Mouse (Mus musculus) limb, embryonic 11.5 days (tissue): Measurements from ENCODE around the gene Gm21954. TPM values are rescaled to one million over a fixed set of nuclear protein-coding genes. Genes with fewer than 3 reads are reported as not detected.

Experiments used
- ATAC-seq: fragments of 200-750 bp; cut with Nextera tagmentation; 2 replicates; pipeline ENCODE4 v1.8.0; 2017; ENCODE audit warnings: low read depth; ENCODE audit not compliant: insufficient number of reproducible peaks, low FRiP score, low TSS enrichment
- DNase-seq: peaks from one replicate; pipeline ENCODE4 v3.0.0-alpha.2; 2015; ENCODE audit warnings: low spot score
- H3K27ac ChIP-seq: fragments of 300-500 bp; sonication (generic); replicated peaks from 2 replicates; pipeline ENCODE4 v1.5.1; 2014; ENCODE audit warnings: low read depth, mild to moderate bottlenecking, low read length
- H3K27me3 ChIP-seq: fragments of 300-500 bp; sonication (generic); 2 replicates; pipeline ENCODE4 v1.6.1; 2014; ENCODE audit warnings: mild to moderate bottlenecking, low read length, mixed read lengths; ENCODE audit not compliant: control insufficient read depth, insufficient read depth
- H3K36me3 ChIP-seq: fragments of 300-500 bp; sonication (generic); 2 replicates; pipeline ENCODE4 v1.6.1; 2014; ENCODE audit warnings: mild to moderate bottlenecking, low read length, moderate library complexity, mixed read lengths; ENCODE audit not compliant: control insufficient read depth, insufficient read depth
- H3K4me1 ChIP-seq: fragments of 300-500 bp; sonication (generic); 2 replicates; pipeline ENCODE4 v1.6.1; 2014; ENCODE audit warnings: low read length, mixed read lengths; ENCODE audit not compliant: control insufficient read depth, insufficient read depth
- H3K4me2 ChIP-seq: fragments of 300-500 bp; sonication (generic); 2 replicates; pipeline ENCODE4 v1.6.1; 2014; ENCODE audit warnings: low read depth, mild to moderate bottlenecking, moderate library complexity; ENCODE audit not compliant: severe bottlenecking
- H3K4me3 ChIP-seq: fragments of 300-500 bp; sonication (generic); 2 replicates; pipeline ENCODE4 v1.5.1; 2014; ENCODE audit warnings: low read depth, low read length
- H3K9ac ChIP-seq: fragments of 300-500 bp; sonication (generic); 2 replicates; pipeline ENCODE4 v1.6.1; 2014; ENCODE audit warnings: mild to moderate bottlenecking, low read length
- H3K9me3 ChIP-seq: fragments of 300-500 bp; sonication (generic); 2 replicates; pipeline ENCODE4 v1.6.1; 2016; ENCODE audit warnings: low read length; ENCODE audit not compliant: control insufficient read depth
- WGBS: fragments of 180-500 bp; shearing (Covaris S2); extraction: QIAGEN DNeasy Blood & Tissue Kit; methylation state at CpG from one replicate; pipeline ENCODE4 v1.1.7; 2014; 5-methylcytosine and 5-hydroxymethylcytosine counted together
- polyA plus RNA-seq: library from polyadenylated mRNA; unstranded; fragments of >200 nt; fragmentation: Nextera tagmentation; extraction: Ambion mirVana; gene quantifications from 2 replicates; pipeline ENCODE4 v1.2.1, GENCODE M21; 2014

Gm21954 gene
- polyA plus RNA-seq, 1 experiment from 2014 or later: not detected

DNA sequence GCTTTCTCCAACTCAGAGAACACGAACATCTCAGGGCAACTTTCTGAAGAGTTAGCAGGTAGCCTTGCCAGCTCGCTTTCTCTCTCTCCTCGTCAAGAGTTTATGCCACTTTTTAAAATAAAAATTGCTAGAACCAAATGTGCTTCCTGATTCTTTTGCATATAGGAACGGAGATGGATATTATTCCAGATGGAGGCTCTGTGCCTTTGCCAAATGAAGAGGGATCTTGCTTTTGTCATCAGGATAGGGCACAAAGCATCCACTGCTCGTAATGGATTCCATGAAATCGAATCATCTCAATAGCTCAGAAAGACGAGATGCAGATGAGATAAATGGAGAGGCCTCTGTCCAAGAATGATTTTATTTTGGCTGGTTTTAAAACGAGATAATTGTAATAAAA lies 28.7 kb downstream of the Gm21954 start:
- no peak for DNase-seq
- ATAC-seq: no peak
- WGBS: 91% methylated on average over 8 of the region's 8 CpGs
- no peak overlapping the region for H3K9ac ChIP-seq
- peaks cover 3% of the 10 kb centered on the region; the same call in 1 of the 2 replicates for H3K4me1 ChIP-seq
- H3K9me3 ChIP-seq: no peaks in the 10 kb centered on the region
- H3K4me3 ChIP-seq: no peak overlapping the region
- H3K36me3 ChIP-seq: no peaks in the 10 kb centered on the region
- no peak overlapping the region for H3K4me2 ChIP-seq
- no peak overlapping the region for H3K27ac ChIP-seq
- no peaks in the 10 kb centered on the region for H3K27me3 ChIP-seq

DNA sequence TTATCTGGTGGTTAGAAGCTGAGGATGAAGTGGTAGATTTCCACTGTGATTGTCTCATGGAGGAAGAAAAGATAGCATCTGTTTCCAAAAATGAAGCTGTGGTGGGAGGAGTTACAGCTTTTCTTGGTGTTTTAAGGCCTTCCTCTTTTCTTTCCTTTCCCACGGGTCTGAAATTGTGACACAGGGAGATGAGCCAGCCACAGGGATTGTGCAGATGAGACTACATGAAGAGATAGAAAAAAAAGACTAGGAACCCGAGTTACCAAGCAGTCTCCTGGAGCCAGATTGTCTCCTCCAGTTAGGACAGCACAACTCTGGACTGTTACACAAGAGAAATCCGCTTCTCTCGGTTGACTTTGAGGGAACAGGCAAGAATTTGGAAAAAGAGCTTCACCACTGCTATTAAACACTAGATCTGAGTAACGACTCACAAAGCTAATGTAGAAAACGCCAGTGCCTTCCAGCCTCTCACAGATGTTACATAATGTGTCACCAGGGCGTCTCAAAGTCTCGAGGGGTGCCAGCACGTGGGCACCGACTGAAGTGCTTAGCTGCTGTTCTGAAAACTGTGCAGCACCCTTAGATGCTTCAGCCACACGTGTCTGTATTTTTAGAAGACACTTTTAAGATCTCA lies 29.9 kb downstream of the Gm21954 start:
- no peak overlapping the region for H3K9ac ChIP-seq
- no peaks in the 10 kb centered on the region for H3K27me3 ChIP-seq
- DNase-seq (no peak), ATAC-seq (no peak)
- H3K9me3 ChIP-seq: no peaks in the 10 kb centered on the region
- no peak overlapping the region for H3K4me2 ChIP-seq
- peaks cover 3% of the 10 kb centered on the region; the same call in 1 of the 2 replicates for H3K4me1 ChIP-seq
- H3K27ac ChIP-seq: no peak overlapping the region
- no peak overlapping the region for H3K4me3 ChIP-seq
- WGBS: 87% methylated on average over 11 of the region's 11 CpGs
- H3K36me3 ChIP-seq: no peaks in the 10 kb centered on the region

DNA sequence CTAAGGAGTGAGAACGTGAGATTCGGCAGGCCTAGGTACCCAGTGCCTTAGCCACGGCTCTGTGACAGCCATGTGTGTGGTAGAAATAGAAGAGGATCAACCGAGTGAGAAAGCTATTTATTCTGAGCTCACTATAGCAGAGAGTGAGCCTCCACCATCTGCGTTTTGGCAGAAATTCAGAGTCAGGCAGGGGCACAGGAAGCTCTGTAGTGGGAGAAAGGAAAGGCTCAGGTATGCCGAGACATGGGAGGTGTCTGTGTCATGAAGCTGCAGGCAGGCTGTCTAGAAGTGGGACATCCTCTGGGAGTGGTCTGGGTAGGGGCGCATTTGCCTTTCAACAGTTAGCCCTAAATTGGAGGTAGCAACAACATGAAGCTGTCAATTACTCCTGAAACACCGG lies 31.7 kb downstream of the Gm21954 start:
- H3K27me3 ChIP-seq: no peaks in the 10 kb centered on the region
- H3K36me3 ChIP-seq: no peaks in the 10 kb centered on the region
- H3K4me3 ChIP-seq: no peak overlapping the region
- no peak overlapping the region for H3K9ac ChIP-seq
- 55% methylated on average over 8 of the region's 8 CpGs for WGBS
- DNase-seq (no peak), ATAC-seq (no peak)
- no peak overlapping the region for H3K4me2 ChIP-seq
- no peak overlapping the region for H3K27ac ChIP-seq
- peaks cover 3% of the 10 kb centered on the region; the same call in 1 of the 2 replicates for H3K4me1 ChIP-seq
- no peaks in the 10 kb centered on the region for H3K9me3 ChIP-seq

DNA sequence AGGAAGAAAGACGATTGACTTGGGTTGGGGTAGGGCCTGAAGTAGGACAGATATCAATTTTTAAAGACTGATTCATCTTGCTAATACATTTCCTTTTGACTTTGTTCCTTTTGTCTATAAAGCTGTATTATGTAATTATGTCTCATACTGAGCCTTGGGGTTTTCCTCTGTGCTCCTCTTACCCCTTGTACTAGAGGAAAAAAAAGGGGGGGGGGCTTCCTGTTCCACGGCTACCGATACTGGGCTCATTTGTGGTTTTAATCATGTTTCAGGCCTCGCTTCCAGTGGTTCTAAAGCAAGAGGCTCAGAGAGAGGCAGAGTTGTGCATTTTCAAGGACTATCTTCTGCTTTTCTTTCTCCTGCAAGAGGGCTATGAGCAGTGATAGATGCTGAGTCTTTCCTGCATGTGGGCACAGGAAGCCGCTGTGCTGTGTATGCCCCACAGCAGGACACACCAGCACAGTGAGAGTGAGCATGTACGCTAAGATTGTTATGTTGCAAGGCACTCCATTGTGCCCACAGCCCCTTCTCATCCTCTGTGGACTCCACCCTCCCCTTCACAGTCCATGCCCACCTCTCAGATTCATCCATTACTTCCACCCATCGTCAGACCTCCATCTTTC lies 33.1 kb downstream of the Gm21954 start:
- no peak for DNase-seq
- H3K36me3 ChIP-seq: no peaks in the 10 kb centered on the region
- no peak overlapping the region for H3K4me3 ChIP-seq
- H3K4me2 ChIP-seq: no peak overlapping the region
- peaks cover 3% of the 10 kb centered on the region; the same call in 1 of the 2 replicates for H3K4me1 ChIP-seq
- no peak overlapping the region for H3K9ac ChIP-seq
- H3K9me3 ChIP-seq: no peaks in the 10 kb centered on the region
- no peak for ATAC-seq
- no peaks in the 10 kb centered on the region for H3K27me3 ChIP-seq
- WGBS: 70% methylated on average over 7 of the region's 7 CpGs
- no peak overlapping the region for H3K27ac ChIP-seq

DNA sequence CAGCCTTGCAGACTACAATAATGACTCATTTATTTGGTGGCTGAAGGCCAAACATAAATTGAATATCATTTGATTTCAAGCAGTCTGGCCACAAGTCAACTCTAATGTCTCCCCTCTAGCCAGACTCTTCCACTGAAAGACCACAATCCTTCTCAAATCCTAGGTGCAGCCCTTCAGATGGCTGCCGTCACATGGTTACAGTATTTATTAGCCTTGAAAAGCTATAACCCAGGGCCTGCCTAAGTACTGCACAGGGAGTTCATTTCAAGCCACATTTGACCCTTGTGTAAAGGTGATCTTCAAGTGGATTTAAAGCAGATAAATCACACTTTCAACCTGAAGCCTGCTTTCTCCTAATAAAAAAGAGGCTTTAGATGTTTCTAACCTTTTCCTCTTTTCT lies 37.7 kb downstream of the Gm21954 start:
- H3K9ac ChIP-seq: no peak overlapping the region
- H3K9me3 ChIP-seq: no peaks in the 10 kb centered on the region
- no peak overlapping the region for H3K4me2 ChIP-seq
- no peak overlapping the region for H3K27ac ChIP-seq
- H3K36me3 ChIP-seq: no peaks in the 10 kb centered on the region
- H3K4me3 ChIP-seq: no peak overlapping the region
- no peak for ATAC-seq
- DNase-seq: no peak
- no peaks in the 10 kb centered on the region for H3K27me3 ChIP-seq
- WGBS: 26% methylated on average over 1 of the region's 1 CpGs
- H3K4me1 ChIP-seq: peaks cover 3% of the 10 kb centered on the region; the same call in 1 of the 2 replicates

DNA sequence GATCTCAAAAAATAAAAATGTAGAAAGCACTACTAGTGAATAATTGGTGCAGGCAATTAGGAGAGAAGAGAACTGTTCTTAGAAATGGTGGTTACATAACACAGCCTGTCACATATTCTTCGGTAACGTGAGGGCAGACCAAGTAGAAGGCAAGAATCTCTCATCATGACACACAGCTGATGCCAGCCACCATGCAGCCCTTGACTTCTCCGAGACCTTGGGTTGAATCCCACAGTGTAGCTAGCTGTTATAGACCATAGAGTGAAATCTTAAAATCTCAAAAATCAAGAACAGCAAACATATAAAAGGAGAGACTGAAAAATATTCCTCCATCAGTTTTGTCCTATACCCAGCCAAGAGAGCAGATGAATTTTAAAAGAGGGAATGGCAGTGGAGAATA lies 40.8 kb downstream of the Gm21954 start:
- 87% methylated on average over 3 of the region's 3 CpGs for WGBS
- DNase-seq (no peak), ATAC-seq (no peak)
- no peaks in the 10 kb centered on the region for H3K27me3 ChIP-seq
- no peaks in the 10 kb centered on the region for H3K36me3 ChIP-seq
- H3K4me1 ChIP-seq: no peaks in the 10 kb centered on the region
- H3K27ac ChIP-seq: no peak overlapping the region
- H3K4me2 ChIP-seq: no peak overlapping the region
- no peaks in the 10 kb centered on the region for H3K9me3 ChIP-seq
- H3K9ac ChIP-seq: no peak overlapping the region
- H3K4me3 ChIP-seq: no peak overlapping the region

DNA sequence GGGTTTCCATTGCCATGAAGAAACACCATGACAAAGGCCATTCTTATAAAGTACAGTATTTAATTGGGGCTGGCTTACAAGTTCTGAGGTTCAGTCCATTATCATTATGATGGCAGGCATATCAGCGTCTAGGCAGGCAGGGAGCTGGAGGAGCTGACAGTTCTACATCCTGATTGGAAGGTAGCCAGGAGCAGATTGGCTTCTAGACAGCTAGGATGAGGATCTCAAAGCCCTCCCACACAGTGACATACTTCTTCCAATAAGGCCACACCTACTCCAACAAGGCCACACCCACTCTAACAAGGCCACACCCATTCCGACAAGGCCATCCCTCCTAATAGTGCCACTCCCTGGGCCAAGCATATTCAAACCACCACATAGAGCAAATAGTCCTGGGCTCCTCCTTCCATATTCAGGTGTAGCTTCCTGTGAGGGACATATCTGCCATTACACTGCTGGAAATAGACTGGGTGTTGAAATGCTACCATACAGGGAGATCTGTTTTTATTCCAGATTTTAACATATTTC lies 41.9 kb downstream of the Gm21954 start:
- H3K9me3 ChIP-seq: no peaks in the 10 kb centered on the region
- no peak for DNase-seq
- H3K27ac ChIP-seq: no peak overlapping the region
- no peaks in the 10 kb centered on the region for H3K4me1 ChIP-seq
- no peak overlapping the region for H3K9ac ChIP-seq
- 100% methylated on average over 2 of the region's 2 CpGs for WGBS
- no peak overlapping the region for H3K4me2 ChIP-seq
- H3K4me3 ChIP-seq: no peak overlapping the region
- H3K27me3 ChIP-seq: no peaks in the 10 kb centered on the region
- ATAC-seq: 0 out of 2 replicates have a peak, but pooled peaks have one; percentile 17
- H3K36me3 ChIP-seq: no peaks in the 10 kb centered on the region

DNA sequence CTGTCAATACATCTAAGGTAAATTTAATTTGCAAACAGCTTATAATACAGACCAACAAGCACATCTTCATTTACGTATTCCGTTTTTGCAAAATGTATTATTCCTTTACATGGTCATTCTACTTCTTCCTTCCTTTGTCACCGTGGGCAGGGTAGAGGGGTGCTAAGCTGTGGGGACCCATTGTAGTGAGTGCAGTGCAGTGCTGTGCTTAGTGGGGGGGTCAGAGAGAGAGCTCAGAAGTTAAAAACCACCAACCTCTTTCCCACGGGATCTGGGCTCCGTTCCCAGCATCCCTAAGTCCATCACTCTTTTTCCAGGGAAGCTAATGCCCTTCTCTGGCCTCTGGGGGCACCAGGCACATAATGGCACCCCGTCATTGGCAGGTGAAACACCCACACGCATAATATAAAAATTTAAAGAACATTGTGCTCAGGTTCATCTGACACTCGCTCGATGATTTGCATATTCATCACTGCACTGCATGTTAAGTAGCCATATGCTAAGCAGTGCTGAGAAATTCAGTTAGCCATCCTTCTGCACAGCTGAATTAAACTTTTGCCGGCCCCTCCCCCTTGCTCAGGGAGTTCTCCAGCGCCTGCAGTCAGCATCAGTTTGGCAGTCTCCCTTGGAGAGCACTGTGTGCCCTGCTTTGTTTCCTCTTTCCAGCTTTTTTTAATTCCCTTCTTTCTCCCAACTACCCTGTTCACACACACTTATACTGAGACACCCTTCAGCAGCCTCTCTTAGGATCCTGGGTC lies 48.2 kb downstream of the Gm21954 start:
- no peaks in the 10 kb centered on the region for H3K36me3 ChIP-seq
- H3K9me3 ChIP-seq: no peaks in the 10 kb centered on the region
- DNase-seq (peak; percentile 46), ATAC-seq (0 out of 2 replicates have a peak, but pooled peaks have one; percentile 42)
- no peak overlapping the region for H3K4me3 ChIP-seq
- peak overlapping the region; percentile 22; the same call in 1 of the 2 replicates for H3K4me2 ChIP-seq
- H3K27me3 ChIP-seq: no peaks in the 10 kb centered on the region
- 33% methylated on average over 11 of the region's 11 CpGs for WGBS
- H3K4me1 ChIP-seq: peaks cover 15% of the 10 kb centered on the region
- H3K27ac ChIP-seq: 0 out of 2 replicates have a peak overlapping the region, but pooled peaks have one; percentile 47
- H3K9ac ChIP-seq: no peak overlapping the region
